Mouse (Mus musculus): ENCODE measurements around the gene Il33. TPM values are rescaled to one million over a fixed set of nuclear protein-coding genes. Genes with fewer than 3 reads are reported as not detected.

Il33 gene
- polyA plus RNA-seq, 1 experiment from 2014 or later, result 56.1 TPM

GRCm38 (mm10) chr19:29900318-29900717 lies 24.6 kb upstream of the Il33 start:
- Histone ChIP-seq H3K4me1 (ENCODE audit: insufficient read depth, low read depth, low read length) (no peaks in the 10 kb centered on the region), H3K27me3 (replicated peaks; ENCODE audit: insufficient read depth, low read length) (no peaks in the 10 kb centered on the region), H3K36me3 (ENCODE audit: insufficient read depth, low read length) (no peaks in the 10 kb centered on the region), H3K4me3 (ENCODE audit: low read depth, low read length) (no peak overlapping the region), H3K27ac (ENCODE audit: low read length) (no peak overlapping the region), H3K9me3 (ENCODE audit: low read length) (no peaks in the 10 kb centered on the region), H3K4me2 (replicated peaks; ENCODE audit: low read depth, low read length) (no peak overlapping the region), H3K9ac (replicated peaks; ENCODE audit: low read depth) (no peak overlapping the region)
- WGBS, result 79% methylated on average over 3 of the region's 3 CpGs
- ATAC-seq (no peak), DNase-seq (ENCODE audit: low spot score) (no peak)
- TF ChIP-seq EP300 (IDR thresholded peaks at IDR 0.05) (no peak), CTCF (IDR thresholded peaks at IDR 0.05) (no peak)

GRCm38 (mm10) chr19:29902343-29903070 lies 22.4 kb upstream of the Il33 start:
- Histone ChIP-seq H3K9me3 (ENCODE audit: low read length) (no peaks in the 10 kb centered on the region), H3K9ac (replicated peaks; ENCODE audit: low read depth) (no peak overlapping the region), H3K27ac (ENCODE audit: low read length) (no peak overlapping the region), H3K4me2 (replicated peaks; ENCODE audit: low read depth, low read length) (no peak overlapping the region), H3K4me3 (ENCODE audit: low read depth, low read length) (no peak overlapping the region), H3K27me3 (replicated peaks; ENCODE audit: insufficient read depth, low read length) (no peaks in the 10 kb centered on the region), H3K4me1 (ENCODE audit: insufficient read depth, low read depth, low read length) (no peaks in the 10 kb centered on the region), H3K36me3 (ENCODE audit: insufficient read depth, low read length) (no peaks in the 10 kb centered on the region)
- ATAC-seq, result no peak
- TF ChIP-seq CTCF (IDR thresholded peaks at IDR 0.05) (no peak), EP300 (IDR thresholded peaks at IDR 0.05) (no peak)
- WGBS, result 42% methylated on average over 4 of the region's 4 CpGs
- DNase-seq (ENCODE audit: low spot score), result no peak

GRCm38 (mm10) chr19:29905896-29906295 lies 19.0 kb upstream of the Il33 start:
- Histone ChIP-seq H3K36me3 (ENCODE audit: insufficient read depth, low read length) (no peaks in the 10 kb centered on the region), H3K9me3 (ENCODE audit: low read length) (no peaks in the 10 kb centered on the region), H3K27me3 (replicated peaks; ENCODE audit: insufficient read depth, low read length) (no peaks in the 10 kb centered on the region), H3K4me2 (replicated peaks; ENCODE audit: low read depth, low read length) (no peak overlapping the region), H3K4me3 (ENCODE audit: low read depth, low read length) (no peak overlapping the region), H3K27ac (ENCODE audit: low read length) (no peak overlapping the region), H3K4me1 (ENCODE audit: insufficient read depth, low read depth, low read length) (no peaks in the 10 kb centered on the region), H3K9ac (replicated peaks; ENCODE audit: low read depth) (no peak overlapping the region)
- DNase-seq (ENCODE audit: low spot score) (peak; percentile 55), ATAC-seq (0 out of 2 replicates have a peak, but pooled peaks have one; percentile 41)
- no peak for TF ChIP-seq CTCF (IDR thresholded peaks at IDR 0.05)
- TF ChIP-seq EP300 (IDR thresholded peaks at IDR 0.05), result peak; percentile 66
- 64% methylated on average over 1 of the region's 1 CpGs for WGBS

- H3K9me3 ChIP-seq (ENCODE audit: low read length), result no peaks in the 10 kb centered on the region
- H3K4me1 ChIP-seq (ENCODE audit: insufficient read depth, low read depth, low read length), result no peaks in the 10 kb centered on the region
- H3K4me3 ChIP-seq (ENCODE audit: low read depth, low read length), result no peak overlapping the region
- WGBS, result 63% methylated on average over 1 of the region's 1 CpGs
- H3K27me3 ChIP-seq (replicated peaks; ENCODE audit: insufficient read depth, low read length), result no peaks in the 10 kb centered on the region
- DNase-seq (ENCODE audit: low spot score) (no peak), ATAC-seq (no peak)
- no peak overlapping the region for H3K4me2 ChIP-seq (replicated peaks; ENCODE audit: low read depth, low read length)
- no peak overlapping the region for H3K27ac ChIP-seq (ENCODE audit: low read length)
- no peak overlapping the region for H3K9ac ChIP-seq (replicated peaks; ENCODE audit: low read depth)
- TF ChIP-seq EP300 (IDR thresholded peaks at IDR 0.05), result no peak
- H3K36me3 ChIP-seq (ENCODE audit: insufficient read depth, low read length), result no peaks in the 10 kb centered on the region
Observed at GRCm38 (mm10) chr19:29909166-29909565, 15.7 kb upstream of the Il33 start.

- ATAC-seq (no peak), DNase-seq (ENCODE audit: low spot score) (no peak)
- Histone ChIP-seq H3K27me3 (replicated peaks; ENCODE audit: insufficient read depth, low read length) (no peaks in the 10 kb centered on the region), H3K36me3 (ENCODE audit: insufficient read depth, low read length) (no peaks in the 10 kb centered on the region), H3K4me2 (replicated peaks; ENCODE audit: low read depth, low read length) (no peak overlapping the region), H3K9me3 (ENCODE audit: low read length) (no peaks in the 10 kb centered on the region), H3K4me1 (ENCODE audit: insufficient read depth, low read depth, low read length) (no peaks in the 10 kb centered on the region), H3K27ac (ENCODE audit: low read length) (no peak overlapping the region), H3K9ac (replicated peaks; ENCODE audit: low read depth) (no peak overlapping the region), H3K4me3 (ENCODE audit: low read depth, low read length) (no peak overlapping the region)
- TF ChIP-seq CTCF (IDR thresholded peaks at IDR 0.05) (no peak), EP300 (IDR thresholded peaks at IDR 0.05) (no peak)
- 85% methylated on average over 6 of the region's 6 CpGs for WGBS
Observed at GRCm38 (mm10) chr19:29911919-29912318, 13.0 kb upstream of the Il33 start.

GRCm38 (mm10) chr19:29917421-29917820 lies 7.5 kb upstream of the Il33 start:
- WGBS, result 85% methylated on average over 5 of the region's 5 CpGs
- H3K9me3 ChIP-seq (ENCODE audit: low read length), result no peaks in the 10 kb centered on the region

More at GRCm38 (mm10) chr19:29917421-29917820, 7.5 kb upstream of the Il33 start:
- Histone ChIP-seq H3K27ac (ENCODE audit: low read length) (no peak overlapping the region), H3K27me3 (replicated peaks; ENCODE audit: insufficient read depth, low read length) (no peaks in the 10 kb centered on the region), H3K4me2 (replicated peaks; ENCODE audit: low read depth, low read length) (no peak overlapping the region), H3K4me1 (ENCODE audit: insufficient read depth, low read depth, low read length) (no peaks in the 10 kb centered on the region), H3K9ac (replicated peaks; ENCODE audit: low read depth) (no peak overlapping the region), H3K36me3 (ENCODE audit: insufficient read depth, low read length) (no peaks in the 10 kb centered on the region), H3K4me3 (ENCODE audit: low read depth, low read length) (no peak overlapping the region)
- ATAC-seq, result no peak
- no peak for DNase-seq (ENCODE audit: low spot score)
- TF ChIP-seq CTCF (IDR thresholded peaks at IDR 0.05) (no peak), EP300 (IDR thresholded peaks at IDR 0.05) (no peak)
